Mouse (Mus musculus) hindbrain, embryonic 11.5 days (tissue): ENCODE results near the gene Gpr162. TPM values are rescaled to one million over a fixed set of nuclear protein-coding genes. Genes with fewer than 3 reads are reported as not detected.
A peak's percentile ranks its signal among the peaks of the same experiment; 100 is the strongest.
"Not testable (repeated sequence)": the region's sequence is repeated elsewhere in the genome, so short reads cannot be mapped to it uniquely, and the experiment has no call there.

Experiments
- ATAC-seq: fragments of 200-750 bp; cut with Nextera tagmentation; 2 replicates; pipeline ENCODE4 v1.8.0; 2017; ENCODE audit warnings: mild to moderate bottlenecking, moderate TSS enrichment, moderate library complexity; ENCODE audit not compliant: low FRiP score
- DNase-seq: peaks from one replicate; pipeline ENCODE4 v3.0.0-alpha.2; 2015; ENCODE audit warnings: low spot score
- H3K27ac ChIP-seq: fragments of 300-500 bp; sonication (generic); 2 replicates; pipeline ENCODE4 v1.5.1; 2014; ENCODE audit warnings: mild to moderate bottlenecking, low read depth, low read length
- H3K27me3 ChIP-seq: fragments of 300-500 bp; sonication (generic); 2 replicates; pipeline ENCODE4 v1.6.1; 2014; ENCODE audit warnings: mild to moderate bottlenecking, low read length, moderate library complexity, mixed read lengths; ENCODE audit not compliant: control insufficient read depth, insufficient read depth
- H3K36me3 ChIP-seq: fragments of 300-500 bp; sonication (generic); 2 replicates; pipeline ENCODE4 v1.6.1; 2014; ENCODE audit warnings: mild to moderate bottlenecking, low read length, moderate library complexity, mixed read lengths; ENCODE audit not compliant: control insufficient read depth, insufficient read depth
- H3K4me1 ChIP-seq: fragments of 300-500 bp; sonication (generic); replicated peaks from 2 replicates; pipeline ENCODE4 v1.6.1; 2014; ENCODE audit warnings: low read length, mixed read lengths; ENCODE audit not compliant: control insufficient read depth, insufficient read depth
- H3K4me2 ChIP-seq: fragments of 300-500 bp; sonication (generic); replicated peaks from 2 replicates; pipeline ENCODE4 v1.6.1; 2014; ENCODE audit warnings: mild to moderate bottlenecking, low read depth, low read length
- H3K4me3 ChIP-seq: fragments of 300-500 bp; sonication (generic); 2 replicates; pipeline ENCODE4 v1.5.1; 2014; ENCODE audit warnings: low read depth, low read length
- H3K9ac ChIP-seq: fragments of 300-500 bp; sonication (generic); 2 replicates; pipeline ENCODE4 v1.6.1; 2014; ENCODE audit warnings: low read depth, low read length
- H3K9me3 ChIP-seq: fragments of 300-500 bp; sonication (generic); 2 replicates; pipeline ENCODE4 v1.6.1; 2016; ENCODE audit warnings: low read length; ENCODE audit not compliant: control insufficient read depth
- WGBS: fragments of 180-500 bp; shearing (Covaris S2); extraction: QIAGEN DNeasy Blood & Tissue Kit; methylation state at CpG from one replicate; pipeline ENCODE4 v1.1.7; 2014; 5-methylcytosine and 5-hydroxymethylcytosine counted together
- polyA plus RNA-seq: library from polyadenylated mRNA; unstranded; fragments of >200 nt; fragmentation: Nextera tagmentation; extraction: Ambion mirVana; gene quantifications from 2 replicates; pipeline ENCODE4 v1.2.1, GENCODE M21; 2014

Gpr162 gene
- polyA plus RNA-seq, 1 experiment from 2014 or later = 1.9 TPM

DNA sequence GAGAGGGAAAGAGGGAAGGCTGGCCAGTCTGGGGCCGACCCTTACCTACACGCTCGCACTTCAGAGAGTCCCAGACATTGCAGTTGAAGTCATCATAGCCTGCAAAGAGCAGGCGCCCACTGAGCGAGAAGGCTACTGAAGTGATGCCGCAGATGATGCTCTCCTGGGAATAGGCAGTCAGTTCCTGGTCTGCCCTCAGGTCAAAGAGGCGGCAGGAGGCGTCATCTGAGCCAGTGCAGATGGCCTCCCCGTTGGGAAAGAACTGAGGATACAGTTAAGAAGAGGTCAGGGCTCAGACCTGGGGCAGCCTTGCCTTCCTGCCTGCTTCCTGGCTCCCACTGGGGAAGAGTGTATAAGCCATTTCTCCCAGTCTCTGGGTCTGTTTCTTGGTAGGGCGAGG, 28.3 kb downstream of the Gpr162 start:
- DNase-seq (no peak), ATAC-seq (no peak)
- Histone ChIP-seq H3K36me3 (0 out of 2 replicates have a peak, but pooled peaks cover 3% of the 10 kb centered on the region), H3K9me3 (no peaks in the 10 kb centered on the region), H3K4me3 (no peak overlapping the region), H3K4me2 (no peak overlapping the region), H3K27ac (no peak overlapping the region), H3K9ac (no peak overlapping the region), H3K4me1 (peaks cover 10% of the 10 kb centered on the region), H3K27me3 (no peaks in the 10 kb centered on the region)
- 54% methylated on average over 10 of the region's 10 CpGs for WGBS

DNA sequence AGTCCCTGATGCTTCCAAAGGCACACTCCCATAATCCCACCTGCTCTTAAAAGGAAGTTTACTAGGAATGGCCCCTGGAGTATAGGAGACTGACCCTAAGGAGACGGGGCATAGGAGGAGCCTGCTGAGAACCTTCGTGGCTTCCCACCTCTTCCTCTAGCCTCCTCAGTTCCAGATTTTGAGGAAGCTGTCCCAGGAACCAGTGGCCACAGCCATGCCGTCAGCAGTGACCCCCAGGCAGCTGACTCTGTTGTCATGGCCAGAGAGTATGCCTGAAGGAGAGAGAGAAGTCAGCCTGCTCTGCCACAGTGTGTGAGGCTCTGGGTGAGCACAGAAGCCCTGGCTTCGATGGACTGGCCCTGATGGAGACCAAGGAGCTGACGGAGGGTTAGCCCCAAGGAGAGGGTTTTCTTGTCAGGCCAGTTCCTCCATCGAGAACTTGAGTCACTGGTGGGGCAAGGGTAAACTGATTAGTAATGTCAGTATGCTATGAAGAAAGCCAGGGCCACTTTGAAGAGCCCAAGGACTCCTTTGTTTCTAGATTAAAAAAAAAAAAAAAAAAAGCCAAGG, 29.2 kb downstream of the Gpr162 start:
- ATAC-seq = no peak
- H3K27ac ChIP-seq = no peak overlapping the region
- H3K4me3 ChIP-seq = no peak overlapping the region
- H3K36me3 ChIP-seq = 0 out of 2 replicates have a peak, but pooled peaks cover 3% of the 10 kb centered on the region
- 0 out of 2 replicates have a peak, but pooled peaks cover 7% of the 10 kb centered on the region for H3K4me1 ChIP-seq
- H3K9me3 ChIP-seq = no peaks in the 10 kb centered on the region
- no peak overlapping the region for H3K4me2 ChIP-seq
- DNase-seq = no peak
- H3K9ac ChIP-seq = no peak overlapping the region
- WGBS = 86% methylated on average over 6 of the region's 6 CpGs
- H3K27me3 ChIP-seq = no peaks in the 10 kb centered on the region

DNA sequence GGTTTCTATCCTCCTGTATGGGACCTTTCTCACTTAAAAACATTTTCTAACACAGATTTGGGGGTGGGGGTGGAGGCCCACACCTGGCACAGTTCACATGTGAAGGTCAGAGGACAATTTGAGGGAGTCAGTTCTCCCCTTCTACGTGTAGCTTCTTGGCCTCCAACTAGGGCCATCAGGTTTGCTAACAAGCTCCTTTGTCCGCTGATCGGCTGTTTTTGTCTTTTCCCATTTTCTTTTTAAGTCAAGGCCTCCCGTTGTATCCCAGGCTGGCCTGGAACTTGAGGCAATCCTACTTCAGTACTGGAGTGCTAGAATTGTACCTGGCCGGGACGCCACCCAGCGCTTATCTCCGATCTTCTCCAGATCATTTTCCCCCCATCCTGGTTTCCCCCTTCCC, 32.1 kb downstream of the Gpr162 start:
- H3K9me3 ChIP-seq = no peaks in the 10 kb centered on the region
- WGBS = 95% methylated on average over 8 of the region's 8 CpGs
- peaks cover 8% of the 10 kb centered on the region for H3K4me1 ChIP-seq
- ATAC-seq (no peak), DNase-seq (no peak)
- H3K4me3 ChIP-seq = no peak overlapping the region
- peak overlapping the region; percentile 85; the same call in 1 of the 2 replicates for H3K4me2 ChIP-seq
- 0 out of 2 replicates have a peak, but pooled peaks cover 3% of the 10 kb centered on the region for H3K36me3 ChIP-seq
- H3K27ac ChIP-seq = no peak overlapping the region
- no peaks in the 10 kb centered on the region for H3K27me3 ChIP-seq
- no peak overlapping the region for H3K9ac ChIP-seq

DNA sequence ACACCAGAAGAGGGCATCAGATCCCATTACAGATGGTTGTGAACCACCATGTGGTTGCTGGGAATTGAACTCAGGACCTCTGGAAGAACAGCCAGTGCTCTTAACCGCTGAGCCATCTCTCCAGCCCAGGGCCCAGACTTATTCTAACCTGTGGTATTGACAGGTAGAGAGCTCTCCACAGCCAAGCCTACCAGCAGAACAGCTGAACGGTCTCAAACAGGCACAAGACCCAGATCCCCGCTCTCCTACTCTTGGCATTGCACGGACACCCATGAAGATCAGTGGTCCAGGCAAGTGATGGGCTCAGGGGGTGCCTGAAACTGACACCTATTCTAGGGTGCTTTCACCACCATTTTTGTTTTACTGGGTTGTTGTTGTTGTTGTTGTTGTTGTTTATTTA, 32.6 kb downstream of the Gpr162 start:
- not testable (repeated sequence) for H3K27me3 ChIP-seq, ATAC-seq, H3K27ac ChIP-seq, DNase-seq, H3K4me1 ChIP-seq, H3K9ac ChIP-seq, H3K36me3 ChIP-seq, H3K9me3 ChIP-seq
- 92% methylated on average over 4 of the region's 4 CpGs for WGBS
- H3K4me3 ChIP-seq = peak overlapping the region; percentile 68; the same call in 1 of the 2 replicates
- peak overlapping the region; percentile 85 for H3K4me2 ChIP-seq

GRCm38 (mm10) chr6:124829799-124830700, 33.7 kb downstream of the Gpr162 start:
- Histone ChIP-seq H3K4me2 (peak overlapping the region; percentile 85), H3K4me3 (peak overlapping the region; percentile 68), H3K9me3 (no peaks in the 10 kb centered on the region), H3K9ac (peak overlapping the region; percentile 78), H3K4me1 (peaks cover 8% of the 10 kb centered on the region), H3K27me3 (no peaks in the 10 kb centered on the region), H3K27ac (peak overlapping the region; percentile 77; the same call in 1 of the 2 replicates), H3K36me3 (0 out of 2 replicates have a peak, but pooled peaks cover 3% of the 10 kb centered on the region)
- DNase-seq (peak; percentile 89), ATAC-seq (peak; percentile 90)
- under 1% methylated on average over 38 of the region's 38 CpGs for WGBS

DNA sequence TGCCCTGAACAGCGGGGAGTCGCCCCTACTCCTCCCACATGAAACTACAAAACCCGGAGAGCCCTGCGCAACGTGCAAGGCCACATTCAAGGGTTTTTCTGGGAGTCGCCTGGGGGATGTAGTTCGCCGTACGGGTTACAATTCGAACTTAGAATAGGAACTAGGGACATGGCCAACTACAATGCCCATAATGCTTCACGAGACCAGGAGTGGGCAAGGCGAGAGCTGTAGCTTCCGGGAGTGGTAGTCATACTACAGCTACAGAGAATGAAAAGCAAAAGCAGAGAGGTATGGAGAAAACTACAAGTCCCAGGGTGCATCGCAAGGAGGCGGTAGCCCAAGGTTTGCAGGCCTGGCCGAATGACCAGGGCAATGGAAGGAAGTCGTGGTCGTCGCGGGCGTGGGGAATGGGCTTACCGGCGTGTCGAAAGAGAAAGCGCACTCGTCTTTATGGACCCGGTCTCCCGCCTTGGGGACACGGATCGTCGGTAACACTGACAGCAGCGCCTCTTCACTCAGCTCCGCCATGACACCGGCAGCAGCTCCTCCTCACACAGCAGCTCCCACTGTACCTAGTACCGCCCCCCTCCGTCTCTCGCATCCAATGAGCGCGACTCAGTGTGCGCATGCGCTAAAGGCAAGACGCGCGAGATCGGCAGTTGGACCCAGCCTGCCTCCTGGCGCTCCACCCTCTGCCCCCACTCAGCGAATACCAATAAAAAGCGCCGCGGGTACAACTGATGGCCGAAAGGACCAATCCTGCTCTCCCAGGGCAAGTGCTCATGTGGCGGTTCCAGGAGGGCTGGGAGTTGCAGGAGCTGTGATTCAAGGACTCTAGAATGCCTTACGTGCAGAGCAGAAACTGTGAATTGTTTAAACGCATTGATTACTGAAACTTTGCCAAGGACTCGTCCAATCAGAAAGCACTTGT, 34.6 kb downstream of the Gpr162 start, which contains the start of the genes Usp5 and Cdca3:
Gene Usp5 (minus strand): TSS at position 617 of the 931 bp plus-strand sequence.
Gene Cdca3 (plus strand): TSS at position 680 of the 931 bp plus-strand sequence.
- peaks cover 8% of the 10 kb centered on the region for H3K4me1 ChIP-seq
- under 1% methylated on average over 55 of the region's 55 CpGs for WGBS
- ATAC-seq = peak; percentile 96

DNA sequence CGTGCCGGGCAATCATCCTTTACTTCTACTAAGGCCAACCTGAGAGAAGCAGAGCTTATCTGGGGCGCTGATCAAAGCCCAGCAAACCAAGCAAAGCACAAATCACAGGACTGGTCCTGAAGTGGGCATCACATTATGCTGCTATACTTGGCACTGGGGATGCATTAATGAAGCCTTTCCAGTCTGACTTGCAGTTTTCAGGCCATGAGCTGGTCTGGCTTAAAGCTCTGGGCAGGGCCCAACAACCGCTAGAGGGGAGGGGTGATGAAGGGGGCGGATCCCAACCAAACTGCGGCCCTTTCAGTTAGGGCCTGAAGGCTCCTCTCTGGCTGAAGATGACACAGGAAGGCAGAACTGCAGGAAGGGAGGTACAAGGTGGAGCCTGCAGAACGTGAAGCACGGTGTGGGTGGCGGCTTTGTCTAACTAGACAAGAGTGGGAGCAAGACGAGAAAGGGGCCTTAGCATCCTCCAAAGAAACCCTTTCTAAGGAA, 35.6 kb downstream of the Gpr162 start:
- peak overlapping the region; percentile 68 for H3K4me3 ChIP-seq
- peaks cover 8% of the 10 kb centered on the region for H3K4me1 ChIP-seq
- 0 out of 2 replicates have a peak overlapping the region, but pooled peaks have one; percentile 1 for H3K27ac ChIP-seq
- ATAC-seq (no peak), DNase-seq (no peak)
- H3K4me2 ChIP-seq = peak overlapping the region; percentile 77
- 25% methylated on average over 10 of the region's 10 CpGs for WGBS
- H3K27me3 ChIP-seq = no peaks in the 10 kb centered on the region
- peaks cover 17% of the 10 kb centered on the region for H3K36me3 ChIP-seq
- no peaks in the 10 kb centered on the region for H3K9me3 ChIP-seq
- H3K9ac ChIP-seq = peak overlapping the region; percentile 64

More for the DNA sequence above, 34.6 kb downstream of the Gpr162 start, which contains the start of the genes Usp5 and Cdca3:
- Histone ChIP-seq H3K9ac (peak within 1 kb of the TSS; percentile 78), H3K27ac (peak within 1 kb of the TSS; percentile 77; the same call in 1 of the 2 replicates), H3K4me2 (peak within 1 kb of the TSS; percentile 85), H3K36me3 (peaks cover 8% of the 10 kb centered on the region; the same call in 1 of the 2 replicates), H3K9me3 (no peaks in the 10 kb centered on the region), H3K4me3 (peak within 1 kb of the TSS; percentile 68), H3K27me3 (no peaks in the 10 kb centered on the region)
- peak; percentile 99 for DNase-seq

GRCm38 (mm10) chr6:124822049-124822448, 41.7 kb downstream of the Gpr162 start:
- peaks cover 31% of the 10 kb centered on the region for H3K36me3 ChIP-seq

More at GRCm38 (mm10) chr6:124822049-124822448, 41.7 kb downstream of the Gpr162 start:
- ATAC-seq = no peak
- no peaks in the 10 kb centered on the region for H3K27me3 ChIP-seq
- no peak overlapping the region for H3K4me3 ChIP-seq
- no peaks in the 10 kb centered on the region for H3K4me1 ChIP-seq
- H3K4me2 ChIP-seq = no peak overlapping the region
- DNase-seq = no peak
- H3K9ac ChIP-seq = no peak overlapping the region
- H3K9me3 ChIP-seq = no peaks in the 10 kb centered on the region
- H3K27ac ChIP-seq = no peak overlapping the region
- 98% methylated on average over 4 of the region's 4 CpGs for WGBS
